Mouse (Mus musculus) midbrain, embryonic 16.5 days (tissue): ENCODE data around the gene Vps37d. TPM values are rescaled to one million over a fixed set of nuclear protein-coding genes. Genes with fewer than 3 reads are reported as not detected.

Source experiments
- ATAC-seq: fragments of 200-750 bp; cut with Nextera tagmentation; 2 replicates; pipeline ENCODE4 v1.8.0; 2017; ENCODE audit warnings: moderate TSS enrichment
- H3K27ac ChIP-seq: fragments of 300-500 bp; sonication (generic); 2 replicates; pipeline ENCODE4 v1.5.1; 2014; ENCODE audit warnings: mild to moderate bottlenecking, low read length, mixed read lengths
- H3K27me3 ChIP-seq: fragments of 300-500 bp; sonication (generic); 2 replicates; pipeline ENCODE4 v1.6.1; 2014; ENCODE audit warnings: low read depth, low read length, mixed read lengths; ENCODE audit not compliant: control insufficient read depth, insufficient read depth
- H3K36me3 ChIP-seq: fragments of 300-500 bp; sonication (generic); 2 replicates; pipeline ENCODE4 v1.6.1; 2014; ENCODE audit warnings: mild to moderate bottlenecking, low read length, moderate library complexity, mixed read lengths; ENCODE audit not compliant: control insufficient read depth, insufficient read depth
- H3K4me1 ChIP-seq: fragments of 300-500 bp; sonication (generic); 2 replicates; pipeline ENCODE4 v1.6.1; 2014; ENCODE audit warnings: mild to moderate bottlenecking, low read length, mixed read lengths; ENCODE audit not compliant: control insufficient read depth, insufficient read depth
- H3K4me2 ChIP-seq: fragments of 300-500 bp; sonication (generic); 2 replicates; pipeline ENCODE4 v1.6.1; 2014; ENCODE audit warnings: mild to moderate bottlenecking, low read length, mixed read lengths
- H3K4me3 ChIP-seq: fragments of 300-500 bp; sonication (generic); 2 replicates; pipeline ENCODE4 v1.5.1; 2014; ENCODE audit warnings: low read depth, mild to moderate bottlenecking, low read length, moderate library complexity, mixed read lengths
- H3K9ac ChIP-seq: fragments of 300-500 bp; sonication (generic); 2 replicates; pipeline ENCODE4 v1.6.1; 2014; ENCODE audit warnings: low read depth, low read length, mixed read lengths
- H3K9me3 ChIP-seq: fragments of 300-500 bp; sonication (generic); replicated peaks from 2 replicates; pipeline ENCODE4 v1.6.1; 2014; ENCODE audit warnings: mild to moderate bottlenecking, low read length, mixed read lengths; ENCODE audit not compliant: control insufficient read depth, poor library complexity, severe bottlenecking
- WGBS: fragments of 180-500 bp; shearing (Covaris S2); extraction: QIAGEN DNeasy Blood & Tissue Kit; methylation state at CpG from one replicate; pipeline ENCODE4 v1.1.7; 2014; 5-methylcytosine and 5-hydroxymethylcytosine counted together
- polyA plus RNA-seq: library from polyadenylated mRNA; unstranded; fragments of >200 nt; fragmentation: Nextera tagmentation; extraction: Ambion mirVana; gene quantifications from 2 replicates; pipeline ENCODE4 v1.2.1, GENCODE M21; 2015

The Vps37d gene
- polyA plus RNA-seq = 32.4 and 33.6 TPM in 2 replicates

DNA sequence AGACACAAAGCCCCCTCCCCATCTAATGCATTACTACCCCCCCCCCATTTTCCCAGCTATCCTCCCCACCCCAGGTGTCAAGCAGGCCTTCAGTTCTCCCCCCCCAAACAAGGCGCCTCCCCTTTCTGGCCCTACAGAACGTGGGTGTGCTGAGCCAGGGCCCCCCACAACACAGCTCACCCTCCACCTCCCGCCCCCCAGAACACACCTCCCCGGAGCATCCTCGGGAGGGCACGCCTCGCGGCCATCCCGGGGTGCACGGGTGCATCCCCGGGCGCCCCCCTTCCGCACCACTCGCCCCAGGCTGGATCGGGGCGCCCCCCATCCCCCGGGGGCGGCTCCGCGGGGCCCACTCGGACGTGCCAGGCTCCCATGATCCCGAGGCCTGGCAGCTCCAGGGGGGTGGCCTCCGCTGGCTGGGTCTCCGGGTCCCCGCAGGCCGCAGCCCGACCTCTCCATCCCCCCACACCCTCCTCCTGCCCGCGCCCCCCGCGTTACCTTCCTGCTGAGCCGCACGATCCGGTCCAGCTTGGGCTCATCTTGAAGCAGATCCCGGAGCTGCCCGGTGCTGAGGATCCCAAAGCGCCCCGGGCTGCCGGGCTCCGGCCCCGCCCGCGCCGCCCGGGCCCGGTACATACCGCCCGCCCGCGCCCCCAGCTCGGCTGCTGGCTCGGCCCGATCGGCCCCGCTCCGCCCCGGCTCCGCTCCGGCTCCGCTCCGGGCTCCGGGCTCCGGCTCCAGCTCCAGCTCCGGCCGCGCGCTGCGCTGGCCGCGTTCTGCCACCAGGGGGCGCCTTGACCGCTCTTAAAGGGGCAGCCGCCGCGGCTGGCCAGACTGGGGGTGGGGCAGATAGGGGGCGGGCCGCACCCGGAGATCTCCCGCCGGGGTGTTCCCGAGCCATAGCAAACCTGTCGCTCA, at the start of gene Vps37d:
Vps37d (minus strand) TSS at position 703 of the 918 bp plus-strand sequence.
- Histone ChIP-seq H3K4me3 (peak within 1 kb of the TSS; percentile 97), H3K4me2 (peak within 1 kb of the TSS; percentile 68), H3K27ac (peak within 1 kb of the TSS; percentile 95), H3K4me1 (peaks cover 6% of the 10 kb centered on the region), H3K27me3 (no peaks in the 10 kb centered on the region), H3K9ac (peak within 1 kb of the TSS; percentile 100), H3K36me3 (no peaks in the 10 kb centered on the region; the same call in 1 of the 2 replicates), H3K9me3 (no peaks in the 10 kb centered on the region)
- peak; percentile 77 for ATAC-seq
- WGBS = under 1% methylated on average over 73 of the region's 83 CpGs

DNA sequence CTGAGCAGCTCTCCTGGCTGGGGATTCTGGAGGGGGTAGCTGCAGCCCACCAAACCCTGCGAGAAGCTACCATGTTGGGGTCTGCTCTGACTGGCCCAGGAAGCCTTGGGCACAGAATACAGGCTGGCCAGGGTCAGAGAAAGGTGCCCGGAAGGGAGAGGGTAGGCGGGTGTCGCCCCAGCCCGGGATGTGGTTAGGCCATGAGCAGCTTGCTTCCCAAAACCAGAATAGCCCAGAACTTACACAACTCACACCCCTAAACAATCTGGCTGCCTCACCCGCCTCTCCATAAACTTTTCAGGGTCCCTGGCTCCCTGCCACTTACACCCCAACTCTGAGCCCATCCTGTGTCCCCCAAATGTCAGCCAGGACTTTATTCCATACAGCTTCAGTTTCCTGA, 49.6 kb upstream of the Vps37d start:
- Histone ChIP-seq H3K36me3 (no peaks in the 10 kb centered on the region), H3K4me2 (no peak overlapping the region), H3K9ac (no peak overlapping the region), H3K4me3 (no peak overlapping the region), H3K27ac (no peak overlapping the region), H3K27me3 (peaks cover 3% of the 10 kb centered on the region; the same call in 1 of the 2 replicates), H3K4me1 (no peaks in the 10 kb centered on the region), H3K9me3 (no peaks in the 10 kb centered on the region)
- no peak for ATAC-seq
- WGBS = 84% methylated on average over 6 of the region's 6 CpGs

DNA sequence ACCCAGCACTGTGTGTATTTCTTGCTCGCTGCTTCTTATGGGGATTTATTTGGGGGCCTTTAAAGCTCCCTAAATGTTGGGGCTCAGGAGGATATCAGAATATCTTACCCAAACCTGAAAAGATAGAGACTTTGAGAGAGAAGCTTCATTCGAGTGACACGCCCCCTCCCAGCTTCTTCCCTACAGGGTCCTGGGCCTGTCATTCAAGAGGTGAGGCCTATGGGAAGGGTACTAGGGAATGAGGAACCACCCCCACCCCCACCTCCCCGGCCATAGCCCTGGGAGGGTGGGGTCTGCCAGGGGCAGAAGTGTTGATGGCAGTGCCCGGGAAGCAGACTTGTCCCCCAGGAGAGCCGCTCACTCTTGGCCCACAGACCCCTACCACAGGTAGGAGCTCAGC, 48.1 kb upstream of the Vps37d start:
- Histone ChIP-seq H3K9ac (no peak overlapping the region), H3K27me3 (no peaks in the 10 kb centered on the region), H3K27ac (no peak overlapping the region), H3K36me3 (no peaks in the 10 kb centered on the region), H3K9me3 (no peaks in the 10 kb centered on the region), H3K4me2 (no peak overlapping the region), H3K4me3 (no peak overlapping the region), H3K4me1 (no peaks in the 10 kb centered on the region)
- no peak for ATAC-seq
- WGBS = 58% methylated on average over 6 of the region's 6 CpGs

DNA sequence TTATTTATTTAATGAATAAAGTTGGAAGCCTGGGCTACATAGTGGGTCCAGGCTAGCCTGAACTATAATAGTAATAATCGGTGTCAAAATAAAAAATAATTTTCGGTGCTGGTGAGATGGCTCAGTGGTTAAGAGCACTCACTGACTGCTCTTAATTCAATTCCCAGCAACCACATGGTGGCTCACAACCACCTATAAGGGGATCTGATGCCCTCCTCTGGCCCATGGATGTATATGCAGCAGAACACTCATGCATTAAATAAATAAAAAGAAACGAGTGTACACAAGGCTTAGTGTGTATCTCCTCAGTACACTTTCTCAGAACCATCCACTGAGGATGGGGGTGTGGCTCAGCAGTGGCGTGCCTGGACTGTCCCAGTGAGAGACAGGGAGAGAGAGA, 42.7 kb upstream of the Vps37d start:
- H3K4me3 ChIP-seq = no peak overlapping the region
- H3K36me3 ChIP-seq = no peaks in the 10 kb centered on the region
- H3K9ac ChIP-seq = no peak overlapping the region
- ATAC-seq = no peak
- no peak overlapping the region for H3K4me2 ChIP-seq
- 64% methylated on average over 4 of the region's 4 CpGs for WGBS
- no peaks in the 10 kb centered on the region for H3K9me3 ChIP-seq
- H3K27me3 ChIP-seq = no peaks in the 10 kb centered on the region
- H3K27ac ChIP-seq = no peak overlapping the region
- no peaks in the 10 kb centered on the region for H3K4me1 ChIP-seq

DNA sequence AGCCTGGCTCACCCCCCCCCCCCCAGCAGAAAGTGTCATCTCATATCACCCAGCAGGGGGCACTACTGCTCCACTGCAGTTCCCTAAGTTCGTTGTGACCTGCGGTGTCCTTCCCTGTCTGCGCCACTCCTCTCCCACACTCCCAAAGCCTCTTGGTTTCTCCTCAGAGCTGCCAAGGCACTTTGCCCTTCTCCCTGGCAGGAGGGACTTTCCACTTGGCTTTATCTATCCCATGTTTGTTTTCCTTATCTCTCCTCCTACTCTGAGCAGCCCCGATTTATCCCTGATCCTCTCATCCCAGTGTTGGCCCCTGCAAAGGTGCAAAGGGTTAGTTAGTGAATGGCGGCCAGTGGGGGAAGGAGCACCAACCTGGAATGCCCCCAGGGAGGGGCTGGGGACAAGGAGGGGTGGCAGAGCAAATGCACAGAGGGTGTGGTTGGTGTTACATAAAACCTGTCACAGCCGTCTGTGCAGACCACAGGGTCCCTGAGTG, 40.6 kb upstream of the Vps37d start:
- H3K4me1 ChIP-seq = no peaks in the 10 kb centered on the region
- no peak overlapping the region for H3K4me3 ChIP-seq
- no peaks in the 10 kb centered on the region for H3K36me3 ChIP-seq
- no peak for ATAC-seq
- H3K9me3 ChIP-seq = no peaks in the 10 kb centered on the region
- 33% methylated on average over 6 of the region's 6 CpGs for WGBS
- H3K4me2 ChIP-seq = no peak overlapping the region
- H3K9ac ChIP-seq = no peak overlapping the region
- no peak overlapping the region for H3K27ac ChIP-seq
- no peaks in the 10 kb centered on the region for H3K27me3 ChIP-seq

DNA sequence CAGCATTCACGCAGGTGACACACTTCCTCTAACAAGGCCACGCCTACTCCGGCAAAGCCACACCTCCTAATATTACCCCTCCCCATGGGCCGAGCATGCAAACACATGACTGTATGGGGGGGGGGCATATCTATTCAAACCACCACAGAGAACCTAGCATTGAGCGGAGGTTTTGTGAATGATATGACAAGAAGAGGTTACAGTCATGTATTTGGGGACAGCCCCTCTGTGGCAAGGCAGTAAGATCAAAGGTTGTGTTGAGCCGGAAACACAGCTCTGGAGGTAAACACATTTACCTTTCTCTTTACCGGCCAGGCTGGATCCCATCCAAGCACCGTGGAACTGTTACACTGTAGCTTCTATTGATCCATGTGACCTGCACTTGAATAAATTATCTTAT, 37.2 kb upstream of the Vps37d start:
- Histone ChIP-seq H3K4me2 (no peak overlapping the region), H3K27ac (no peak overlapping the region), H3K4me3 (no peak overlapping the region), H3K36me3 (no peaks in the 10 kb centered on the region), H3K27me3 (no peaks in the 10 kb centered on the region), H3K4me1 (no peaks in the 10 kb centered on the region), H3K9ac (no peak overlapping the region), H3K9me3 (no peaks in the 10 kb centered on the region)
- whole genome bisulfite sequencing = 90% methylated on average over 8 of the region's 8 CpGs
- no peak for ATAC-seq

DNA sequence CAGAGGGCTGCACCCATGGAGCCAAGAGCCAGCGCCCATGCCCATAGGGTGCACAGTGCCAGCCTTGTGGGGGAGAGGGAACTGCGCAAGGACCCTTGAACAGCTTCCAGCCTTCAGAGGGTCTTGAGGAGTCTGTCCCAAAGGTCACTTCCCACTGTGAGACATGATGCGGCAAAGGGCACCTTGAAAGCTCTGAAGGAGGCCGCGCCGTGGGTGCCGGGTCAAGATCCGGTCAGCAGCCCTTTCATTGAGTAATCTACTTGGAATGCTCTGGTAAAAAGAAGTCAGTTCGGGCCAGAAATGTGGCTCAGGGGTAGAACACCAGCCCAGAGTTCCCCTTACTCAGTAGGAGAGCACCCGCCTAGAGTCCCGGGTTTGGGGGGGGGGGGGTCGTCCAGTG, 35.7 kb upstream of the Vps37d start:
- 88% methylated on average over 12 of the region's 12 CpGs for WGBS
- peaks cover 8% of the 10 kb centered on the region for H3K27me3 ChIP-seq
- no peak overlapping the region for H3K27ac ChIP-seq
- no peak for ATAC-seq
- H3K4me2 ChIP-seq = no peak overlapping the region
- H3K4me3 ChIP-seq = no peak overlapping the region
- H3K9ac ChIP-seq = no peak overlapping the region
- H3K9me3 ChIP-seq = no peaks in the 10 kb centered on the region
- no peaks in the 10 kb centered on the region for H3K36me3 ChIP-seq
- H3K4me1 ChIP-seq = no peaks in the 10 kb centered on the region

DNA sequence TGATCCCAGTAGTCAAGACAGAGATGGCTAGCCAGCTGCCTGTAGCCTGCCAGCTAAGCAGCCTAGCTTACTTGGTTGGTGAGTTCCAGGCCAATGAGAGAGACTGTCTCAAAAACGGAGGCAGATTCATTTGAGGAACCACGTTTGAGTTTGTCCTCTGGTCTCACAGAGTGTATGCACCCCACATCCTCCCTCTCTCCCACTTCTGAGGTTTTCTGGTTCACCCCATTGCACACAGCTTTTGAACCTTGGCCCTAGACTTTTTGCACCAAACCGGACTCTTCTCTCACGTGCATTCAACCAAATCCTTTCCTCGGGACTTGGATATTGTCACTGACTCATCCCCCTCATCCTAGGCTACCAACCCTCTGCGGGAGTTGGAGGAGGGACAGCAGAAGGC, 31.9 kb upstream of the Vps37d start:
- no peak overlapping the region for H3K4me3 ChIP-seq

DNA sequence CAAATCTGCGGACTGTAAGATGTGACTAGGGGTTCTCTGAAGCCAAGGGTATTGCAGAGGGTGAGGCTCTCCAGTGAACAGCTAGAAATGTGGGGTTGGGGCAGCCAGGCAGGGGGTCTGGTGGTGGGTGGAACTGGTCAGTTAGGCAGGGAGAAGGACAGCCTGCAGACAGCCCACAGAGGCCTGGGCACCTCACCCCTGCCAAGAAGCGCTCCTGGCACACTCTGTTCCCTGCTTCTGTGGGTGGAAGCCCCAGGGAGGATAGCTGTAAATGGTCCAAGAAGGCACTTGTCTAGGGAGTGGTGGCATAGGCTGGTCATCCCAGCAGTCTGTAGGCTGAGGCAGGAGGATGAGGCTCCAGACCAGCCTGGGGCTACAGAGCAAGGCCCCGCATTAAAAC, 31.4 kb upstream of the Vps37d start:
- Histone ChIP-seq H3K36me3 (no peaks in the 10 kb centered on the region), H3K4me2 (no peak overlapping the region), H3K4me1 (no peaks in the 10 kb centered on the region; the same call in 1 of the 2 replicates), H3K9ac (no peak overlapping the region), H3K9me3 (no peaks in the 10 kb centered on the region), H3K27ac (no peak overlapping the region), H3K4me3 (no peak overlapping the region), H3K27me3 (peaks cover 34% of the 10 kb centered on the region)
- no peak for ATAC-seq
- 92% methylated on average over 3 of the region's 3 CpGs for WGBS

More for the DNA sequence above, 31.9 kb upstream of the Vps37d start:
- H3K4me1 ChIP-seq = no peaks in the 10 kb centered on the region; the same call in 1 of the 2 replicates
- no peak for ATAC-seq
- H3K4me2 ChIP-seq = no peak overlapping the region
- peaks cover 30% of the 10 kb centered on the region for H3K27me3 ChIP-seq
- WGBS = 62% methylated on average over 6 of the region's 6 CpGs
- H3K27ac ChIP-seq = no peak overlapping the region
- no peaks in the 10 kb centered on the region for H3K9me3 ChIP-seq
- H3K36me3 ChIP-seq = no peaks in the 10 kb centered on the region
- H3K9ac ChIP-seq = no peak overlapping the region
